Mouse (Mus musculus) heart, embryonic 15.5 days (tissue): ENCODE measurements around the gene Sf3b3. TPM values are rescaled to one million over a fixed set of nuclear protein-coding genes. Genes with fewer than 3 reads are reported as not detected.
A peak's percentile ranks its signal among the peaks of the same experiment; 100 is the strongest.

Experiments
- ATAC-seq: fragments of 200-750 bp; cut with Nextera tagmentation; replicated peaks from 2 replicates; pipeline ENCODE4 v1.8.0; 2017; ENCODE audit warnings: low read depth, moderate TSS enrichment; ENCODE audit not compliant: insufficient number of reproducible peaks, insufficient read depth, low FRiP score
- H3K27ac ChIP-seq: fragments of 300-500 bp; sonication (generic); 2 replicates; pipeline ENCODE4 v1.5.1; 2015; ENCODE audit warnings: mild to moderate bottlenecking, inconsistent platforms
- H3K27me3 ChIP-seq: fragments of 300-500 bp; sonication (generic); 2 replicates; pipeline ENCODE4 v1.6.1; 2015; ENCODE audit warnings: inconsistent platforms
- H3K36me3 ChIP-seq: fragments of 300-500 bp; sonication (generic); 2 replicates; pipeline ENCODE4 v1.6.1; 2015; ENCODE audit warnings: mild to moderate bottlenecking, inconsistent platforms
- H3K4me1 ChIP-seq: fragments of 300-500 bp; sonication (generic); replicated peaks from 2 replicates; pipeline ENCODE4 v1.6.1; 2015; ENCODE audit warnings: inconsistent platforms
- H3K4me2 ChIP-seq: fragments of 300-500 bp; sonication (generic); 2 replicates; pipeline ENCODE4 v1.6.1; 2015; ENCODE audit warnings: inconsistent platforms, mild to moderate bottlenecking, moderate library complexity
- H3K4me3 ChIP-seq: fragments of 300-500 bp; sonication (generic); 2 replicates; pipeline ENCODE4 v1.5.1; 2015; ENCODE audit warnings: mild to moderate bottlenecking, inconsistent platforms
- H3K9ac ChIP-seq: fragments of 300-500 bp; sonication (generic); 2 replicates; pipeline ENCODE4 v1.6.1; 2015; ENCODE audit warnings: mild to moderate bottlenecking, inconsistent platforms
- H3K9me3 ChIP-seq: fragments of 300-500 bp; sonication (generic); replicated peaks from 2 replicates; pipeline ENCODE4 v1.6.1; 2016; ENCODE audit warnings: inconsistent platforms
- WGBS: fragments of 180-500 bp; shearing (Covaris S2); methylation state at CpG from one replicate; pipeline ENCODE4 v1.1.7; 2015; ENCODE audit warnings: mixed read lengths; 5-methylcytosine and 5-hydroxymethylcytosine counted together
- polyA plus RNA-seq: library from polyadenylated mRNA; unstranded; fragments of >200 nt; fragmentation: Nextera tagmentation; extraction: Ambion mirVana; gene quantifications from 2 replicates; pipeline ENCODE4 v1.2.1, GENCODE M21; 2015

Gene Sf3b3
- polyA plus RNA-seq, 1 experiment from 2014 or later: 65.1 TPM

GRCm38 (mm10) chr8:110847171-110847549, 573 bp upstream of the Sf3b3 start:
- WGBS: under 1% methylated on average over 13 of the region's 13 CpGs
- ATAC-seq: no peak

GRCm38 (mm10) chr8:110845821-110846404, 674 bp downstream of the Sf3b3 start:
- Histone ChIP-seq H3K4me3 (peak overlapping the region; percentile 96), H3K4me1 (peaks cover 25% of the 10 kb centered on the region), H3K36me3 (peaks cover 36% of the 10 kb centered on the region), H3K27me3 (no peaks in the 10 kb centered on the region), H3K9me3 (no peaks in the 10 kb centered on the region), H3K4me2 (peak overlapping the region; percentile 74), H3K27ac (peak overlapping the region; percentile 90), H3K9ac (peak overlapping the region; percentile 91)
- 5% methylated on average over 17 of the region's 17 CpGs for WGBS
- ATAC-seq: no peak

More at GRCm38 (mm10) chr8:110847171-110847549, 573 bp upstream of the Sf3b3 start:
- peak overlapping the region; percentile 96 for H3K4me3 ChIP-seq
- no peaks in the 10 kb centered on the region for H3K9me3 ChIP-seq
- no peaks in the 10 kb centered on the region for H3K27me3 ChIP-seq
- peak overlapping the region; percentile 91 for H3K9ac ChIP-seq
- peak overlapping the region; percentile 62 for H3K4me2 ChIP-seq
- peaks cover 39% of the 10 kb centered on the region for H3K36me3 ChIP-seq
- H3K4me1 ChIP-seq: peaks cover 25% of the 10 kb centered on the region
- peak overlapping the region; percentile 90 for H3K27ac ChIP-seq

GRCm38 (mm10) chr8:110844941-110845340, 1.6 kb downstream of the Sf3b3 start:
- Histone ChIP-seq H3K36me3 (peaks cover 36% of the 10 kb centered on the region), H3K9ac (no peak overlapping the region)
- 69% methylated on average over 3 of the region's 3 CpGs for WGBS

GRCm38 (mm10) chr8:110843207-110843606, 3.4 kb downstream of the Sf3b3 start:
- H3K9ac ChIP-seq: no peak overlapping the region
- H3K27ac ChIP-seq: no peak overlapping the region
- no peaks in the 10 kb centered on the region for H3K9me3 ChIP-seq
- 80% methylated on average over 5 of the region's 5 CpGs for WGBS
- H3K27me3 ChIP-seq: no peaks in the 10 kb centered on the region
- peaks cover 21% of the 10 kb centered on the region for H3K4me1 ChIP-seq
- no peak overlapping the region for H3K4me3 ChIP-seq
- no peak for ATAC-seq
- H3K36me3 ChIP-seq: peaks cover 52% of the 10 kb centered on the region
- H3K4me2 ChIP-seq: no peak overlapping the region

More at GRCm38 (mm10) chr8:110844941-110845340, 1.6 kb downstream of the Sf3b3 start:
- no peaks in the 10 kb centered on the region for H3K27me3 ChIP-seq
- H3K4me2 ChIP-seq: peak overlapping the region; percentile 74
- no peak overlapping the region for H3K27ac ChIP-seq
- H3K4me1 ChIP-seq: peaks cover 25% of the 10 kb centered on the region
- H3K4me3 ChIP-seq: peak overlapping the region; percentile 96; the same call in 1 of the 2 replicates
- ATAC-seq: no peak
- H3K9me3 ChIP-seq: no peaks in the 10 kb centered on the region

GRCm38 (mm10) chr8:110842012-110842574, 4.5 kb downstream of the Sf3b3 start:
- Histone ChIP-seq H3K4me3 (no peak overlapping the region), H3K36me3 (peaks cover 63% of the 10 kb centered on the region), H3K27ac (no peak overlapping the region), H3K9me3 (no peaks in the 10 kb centered on the region), H3K9ac (no peak overlapping the region), H3K4me2 (no peak overlapping the region), H3K27me3 (no peaks in the 10 kb centered on the region), H3K4me1 (peaks cover 14% of the 10 kb centered on the region)
- no peak for ATAC-seq
- 84% methylated on average over 3 of the region's 3 CpGs for WGBS

GRCm38 (mm10) chr8:110831956-110832355, 14.6 kb downstream of the Sf3b3 start:
- peaks cover 87% of the 10 kb centered on the region for H3K36me3 ChIP-seq
- ATAC-seq: no peak
- no peaks in the 10 kb centered on the region for H3K27me3 ChIP-seq
- no peak overlapping the region for H3K9ac ChIP-seq
- 81% methylated on average over 3 of the region's 3 CpGs for WGBS
- no peaks in the 10 kb centered on the region for H3K4me1 ChIP-seq
- no peak overlapping the region for H3K4me2 ChIP-seq
- no peaks in the 10 kb centered on the region for H3K9me3 ChIP-seq
- no peak overlapping the region for H3K27ac ChIP-seq
- no peak overlapping the region for H3K4me3 ChIP-seq

GRCm38 (mm10) chr8:110828511-110828910, 18.1 kb downstream of the Sf3b3 start:
- ATAC-seq: no peak
- Histone ChIP-seq H3K4me2 (no peak overlapping the region), H3K27ac (no peak overlapping the region), H3K4me1 (no peaks in the 10 kb centered on the region), H3K9me3 (no peaks in the 10 kb centered on the region), H3K4me3 (no peak overlapping the region), H3K9ac (no peak overlapping the region), H3K27me3 (no peaks in the 10 kb centered on the region), H3K36me3 (peaks cover 88% of the 10 kb centered on the region)
- WGBS: 79% methylated on average over 3 of the region's 3 CpGs

GRCm38 (mm10) chr8:110824861-110825260, 21.7 kb downstream of the Sf3b3 start:
- no peak for ATAC-seq
- 75% methylated on average over 1 of the region's 1 CpGs for WGBS
- H3K27me3 ChIP-seq: no peaks in the 10 kb centered on the region
- no peak overlapping the region for H3K4me3 ChIP-seq
- H3K4me1 ChIP-seq: no peaks in the 10 kb centered on the region
- no peak overlapping the region for H3K4me2 ChIP-seq
- H3K36me3 ChIP-seq: peaks cover 91% of the 10 kb centered on the region
- no peaks in the 10 kb centered on the region for H3K9me3 ChIP-seq
- H3K27ac ChIP-seq: no peak overlapping the region
- no peak overlapping the region for H3K9ac ChIP-seq

GRCm38 (mm10) chr8:110821960-110822359, 24.6 kb downstream of the Sf3b3 start:
- 88% methylated on average over 3 of the region's 3 CpGs for WGBS
- Histone ChIP-seq H3K27me3 (no peaks in the 10 kb centered on the region), H3K4me3 (no peak overlapping the region), H3K27ac (no peak overlapping the region), H3K36me3 (peaks cover 98% of the 10 kb centered on the region), H3K9me3 (no peaks in the 10 kb centered on the region), H3K4me2 (no peak overlapping the region), H3K9ac (no peak overlapping the region), H3K4me1 (no peaks in the 10 kb centered on the region)
- no peak for ATAC-seq

- no peak overlapping the region for H3K27ac ChIP-seq
- no peak for ATAC-seq
- WGBS: 87% methylated on average over 2 of the region's 2 CpGs
These were observed 26.3 kb downstream of the Sf3b3 start for GRCm38 (mm10) chr8:110820257-110820656.

GRCm38 (mm10) chr8:110818593-110818992, 28.0 kb downstream of the Sf3b3 start:
- H3K27ac ChIP-seq: no peak overlapping the region
- no peaks in the 10 kb centered on the region for H3K9me3 ChIP-seq
- no peak overlapping the region for H3K4me2 ChIP-seq
- H3K27me3 ChIP-seq: no peaks in the 10 kb centered on the region
- peaks cover 6% of the 10 kb centered on the region; the same call in 1 of the 2 replicates for H3K4me1 ChIP-seq
- WGBS: 79% methylated on average over 3 of the region's 3 CpGs
- H3K9ac ChIP-seq: no peak overlapping the region
- no peak for ATAC-seq
- H3K4me3 ChIP-seq: no peak overlapping the region
- H3K36me3 ChIP-seq: peaks cover 98% of the 10 kb centered on the region

More at GRCm38 (mm10) chr8:110820257-110820656, 26.3 kb downstream of the Sf3b3 start:
- Histone ChIP-seq H3K36me3 (peaks cover 96% of the 10 kb centered on the region), H3K4me3 (no peak overlapping the region), H3K27me3 (no peaks in the 10 kb centered on the region), H3K4me2 (no peak overlapping the region), H3K9me3 (no peaks in the 10 kb centered on the region), H3K4me1 (peaks cover 6% of the 10 kb centered on the region; the same call in 1 of the 2 replicates), H3K9ac (no peak overlapping the region)

- peaks cover 6% of the 10 kb centered on the region; the same call in 1 of the 2 replicates for H3K4me1 ChIP-seq
- 83% methylated on average over 1 of the region's 1 CpGs for WGBS
- no peak for ATAC-seq
- no peaks in the 10 kb centered on the region for H3K9me3 ChIP-seq
- no peak overlapping the region for H3K27ac ChIP-seq
- H3K9ac ChIP-seq: no peak overlapping the region
- no peaks in the 10 kb centered on the region for H3K27me3 ChIP-seq
- no peak overlapping the region for H3K4me2 ChIP-seq
- no peak overlapping the region for H3K4me3 ChIP-seq
- peaks cover 98% of the 10 kb centered on the region for H3K36me3 ChIP-seq
These were observed 29.6 kb downstream of the Sf3b3 start for GRCm38 (mm10) chr8:110816990-110817389.
